Mouse (Mus musculus): ENCODE results near the gene Hist1h2ac. TPM values are rescaled to one million over a fixed set of nuclear protein-coding genes. Genes with fewer than 3 reads are reported as not detected.
"Not testable (repeated sequence)": the region's sequence is repeated elsewhere in the genome, so short reads cannot be mapped to it uniquely, and the experiment has no call there.

Hist1h2ac gene
- polyA plus RNA-seq (2015; fragmentation: Nextera tagmentation; extraction: Ambion mirVana): 1.7 TPM in 2 replicates

DNA sequence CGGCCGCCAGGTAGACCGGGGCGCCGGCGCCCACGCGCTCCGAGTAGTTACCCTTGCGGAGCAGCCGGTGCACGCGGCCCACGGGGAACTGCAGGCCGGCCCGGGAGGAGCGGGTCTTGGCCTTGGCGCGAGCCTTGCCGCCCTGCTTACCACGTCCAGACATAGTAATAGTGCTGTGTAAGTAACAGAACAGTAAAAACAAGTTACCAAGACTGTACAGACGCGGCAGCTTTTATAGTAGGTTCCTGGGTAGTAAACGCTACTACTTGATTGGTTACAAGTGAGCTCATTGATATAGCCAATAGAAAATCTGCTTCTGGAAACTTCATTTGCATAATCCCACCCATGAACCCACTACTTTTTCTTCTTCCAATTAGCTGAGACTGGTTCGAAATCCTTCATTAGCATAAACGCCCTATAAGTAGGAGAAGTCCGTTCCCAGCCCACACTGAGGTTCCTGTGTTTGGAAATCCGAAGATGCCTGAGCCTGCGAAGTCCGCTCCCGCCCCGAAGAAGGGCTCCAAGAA lies at the start of gene Hist1h2ac, which contains the start of gene Hist1h2bc:
Gene Hist1h2ac (minus strand): TSS at position 194 of the 527 bp plus-strand sequence.
Gene Hist1h2bc (plus strand): TSS at position 445 of the 527 bp plus-strand sequence.
- WGBS: 0% methylated on average over 30 of the region's 32 CpGs

DNA sequence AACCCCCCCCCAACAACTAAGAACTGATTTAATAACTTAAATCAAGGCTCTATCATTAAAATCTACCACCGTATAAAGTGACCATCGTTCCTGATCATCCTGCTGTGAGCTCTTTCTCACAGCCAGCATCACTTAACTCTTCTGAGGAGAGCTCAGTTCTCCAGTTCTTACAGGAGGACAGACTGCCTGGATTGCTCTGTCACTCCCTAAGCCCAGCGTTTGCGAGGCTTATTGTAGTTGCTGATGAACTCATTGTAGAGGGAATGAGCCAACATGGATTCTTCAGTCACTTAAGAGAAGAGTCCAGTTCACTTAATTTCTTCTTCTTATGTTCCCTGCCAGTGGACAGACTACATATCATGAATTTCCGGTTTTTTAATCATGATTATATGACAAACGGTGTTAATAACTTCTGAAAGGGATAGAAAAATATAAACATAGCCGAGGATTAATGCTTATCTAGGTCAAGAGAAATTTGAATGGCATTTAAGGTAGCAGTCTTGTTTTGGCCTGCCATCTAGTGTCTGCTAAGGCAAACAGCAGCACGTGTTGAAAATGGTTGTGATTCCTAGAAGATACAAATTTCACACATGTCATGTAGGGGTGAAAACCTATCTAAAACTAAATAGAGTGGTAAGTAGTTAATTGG lies 48.5 kb upstream of the Hist1h2ac start:
- Histone ChIP-seq H3K36me3 (ENCODE audit: control insufficient read depth, insufficient read depth, low read length) (no peaks in the 10 kb centered on the region), H3K27ac (ENCODE audit: low read length) (no peak overlapping the region), H3K4me3 (replicated peaks; ENCODE audit: low read length) (no peak overlapping the region), H3K27me3 (ENCODE audit: control insufficient read depth, insufficient read depth, low read length) (no peaks in the 10 kb centered on the region), H3K9ac (ENCODE audit: low read length) (no peak overlapping the region), H3K4me2 (ENCODE audit: low read depth, low read length) (no peak overlapping the region), H3K4me1 (ENCODE audit: control insufficient read depth, insufficient read depth, low read length) (no peaks in the 10 kb centered on the region), H3K9me3 (replicated peaks; ENCODE audit: control insufficient read depth, low read length) (no peaks in the 10 kb centered on the region)
- no peak for ATAC-seq (ENCODE audit: insufficient read depth, low FRiP score)
- 22% methylated on average over 8 of the region's 8 CpGs for WGBS

More for the DNA sequence above, at the start of gene Hist1h2ac, which contains the start of gene Hist1h2bc:
- no peaks in the 10 kb centered on the region for H3K9me3 ChIP-seq (replicated peaks; ENCODE audit: control insufficient read depth, low read length)
- H3K36me3 ChIP-seq (ENCODE audit: control insufficient read depth, insufficient read depth, low read length): no peaks in the 10 kb centered on the region
- no peaks in the 10 kb centered on the region for H3K27me3 ChIP-seq (ENCODE audit: control insufficient read depth, insufficient read depth, low read length)
- H3K4me3 ChIP-seq (replicated peaks; ENCODE audit: low read length): peak within 1 kb of the TSS; percentile 57
- peak within 1 kb of the TSS; percentile 99 for H3K27ac ChIP-seq (ENCODE audit: low read length)
- H3K4me2 ChIP-seq (ENCODE audit: low read depth, low read length): peak within 1 kb of the TSS; percentile 65
- ATAC-seq (ENCODE audit: insufficient read depth, low FRiP score): peak; percentile 98
- peak within 1 kb of the TSS; percentile 75 for H3K9ac ChIP-seq (ENCODE audit: low read length)
- peaks cover 8% of the 10 kb centered on the region for H3K4me1 ChIP-seq (ENCODE audit: control insufficient read depth, insufficient read depth, low read length)

- peak; percentile 66; the same call in 1 of the 2 replicates for ATAC-seq (ENCODE audit: insufficient read depth, low FRiP score)
Observed at GRCm38 (mm10) chr13:23730479-23730878, 46.7 kb upstream of the Hist1h2ac start.

DNA sequence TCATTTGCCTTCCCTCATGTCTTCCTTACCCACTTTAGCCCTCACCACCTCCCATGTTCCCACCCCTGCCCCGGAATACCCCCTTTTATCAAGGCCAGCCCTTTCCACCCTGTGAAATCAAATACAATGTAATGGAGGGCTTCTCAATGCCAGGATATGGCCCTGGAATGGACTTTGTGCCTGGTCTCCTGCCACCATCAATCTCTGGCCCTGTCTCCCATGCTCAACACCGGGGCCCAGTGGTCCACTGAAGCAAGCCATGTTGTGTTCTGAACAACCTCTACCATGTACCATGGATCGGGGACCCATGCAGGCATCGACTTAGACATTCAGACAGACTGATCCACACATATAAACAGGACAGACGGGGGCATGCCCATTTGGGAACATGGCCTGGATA lies 46.0 kb upstream of the Hist1h2ac start:
- Histone ChIP-seq H3K27me3 (ENCODE audit: control insufficient read depth, insufficient read depth, low read length) (no peaks in the 10 kb centered on the region), H3K9me3 (replicated peaks; ENCODE audit: control insufficient read depth, low read length) (no peaks in the 10 kb centered on the region), H3K4me1 (ENCODE audit: control insufficient read depth, insufficient read depth, low read length) (no peaks in the 10 kb centered on the region), H3K4me2 (ENCODE audit: low read depth, low read length) (no peak overlapping the region), H3K9ac (ENCODE audit: low read length) (no peak overlapping the region), H3K36me3 (ENCODE audit: control insufficient read depth, insufficient read depth, low read length) (no peaks in the 10 kb centered on the region), H3K4me3 (replicated peaks; ENCODE audit: low read length) (no peak overlapping the region), H3K27ac (ENCODE audit: low read length) (no peak overlapping the region)
- WGBS: 88% methylated on average over 5 of the region's 5 CpGs
- no peak for ATAC-seq (ENCODE audit: insufficient read depth, low FRiP score)

More at GRCm38 (mm10) chr13:23730479-23730878, 46.7 kb upstream of the Hist1h2ac start:
- Histone ChIP-seq H3K4me3 (replicated peaks; ENCODE audit: low read length) (no peak overlapping the region), H3K4me2 (ENCODE audit: low read depth, low read length) (no peak overlapping the region), H3K27ac (ENCODE audit: low read length) (no peak overlapping the region), H3K9ac (ENCODE audit: low read length) (no peak overlapping the region), H3K36me3 (ENCODE audit: control insufficient read depth, insufficient read depth, low read length) (no peaks in the 10 kb centered on the region), H3K4me1 (ENCODE audit: control insufficient read depth, insufficient read depth, low read length) (no peaks in the 10 kb centered on the region), H3K9me3 (replicated peaks; ENCODE audit: control insufficient read depth, low read length) (no peaks in the 10 kb centered on the region), H3K27me3 (ENCODE audit: control insufficient read depth, insufficient read depth, low read length) (no peaks in the 10 kb centered on the region)
- 22% methylated on average over 8 of the region's 8 CpGs for WGBS

DNA sequence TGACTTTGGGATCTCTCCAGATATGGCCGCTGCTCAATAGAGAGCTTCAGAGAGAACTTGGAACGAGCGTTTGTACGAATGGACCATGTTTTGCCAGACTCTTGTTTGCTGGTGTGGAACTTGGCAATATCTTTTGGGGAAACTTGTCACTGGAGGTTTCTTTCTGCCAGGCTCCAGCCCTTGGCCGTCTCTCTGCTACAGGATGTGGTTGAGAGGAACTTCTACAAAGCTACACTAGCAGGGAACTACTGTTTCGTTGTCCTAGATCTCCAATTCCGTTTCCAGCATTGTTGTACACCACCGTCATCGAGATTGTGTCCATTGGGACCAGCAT lies 45.4 kb upstream of the Hist1h2ac start:
- Histone ChIP-seq H3K4me1 (ENCODE audit: control insufficient read depth, insufficient read depth, low read length) (no peaks in the 10 kb centered on the region), H3K4me2 (ENCODE audit: low read depth, low read length) (no peak overlapping the region), H3K9ac (ENCODE audit: low read length) (no peak overlapping the region), H3K27me3 (ENCODE audit: control insufficient read depth, insufficient read depth, low read length) (no peaks in the 10 kb centered on the region), H3K36me3 (ENCODE audit: control insufficient read depth, insufficient read depth, low read length) (no peaks in the 10 kb centered on the region), H3K9me3 (replicated peaks; ENCODE audit: control insufficient read depth, low read length) (no peaks in the 10 kb centered on the region), H3K4me3 (replicated peaks; ENCODE audit: low read length) (no peak overlapping the region), H3K27ac (ENCODE audit: low read length) (no peak overlapping the region)
- no peak for ATAC-seq (ENCODE audit: insufficient read depth, low FRiP score)
- 87% methylated on average over 9 of the region's 9 CpGs for WGBS

GRCm38 (mm10) chr13:23728472-23729191 lies 44.9 kb upstream of the Hist1h2ac start:
- H3K4me2 ChIP-seq (ENCODE audit: low read depth, low read length): no peak overlapping the region
- no peaks in the 10 kb centered on the region for H3K27me3 ChIP-seq (ENCODE audit: control insufficient read depth, insufficient read depth, low read length)
- H3K36me3 ChIP-seq (ENCODE audit: control insufficient read depth, insufficient read depth, low read length): no peaks in the 10 kb centered on the region
- H3K9ac ChIP-seq (ENCODE audit: low read length): no peak overlapping the region
- H3K27ac ChIP-seq (ENCODE audit: low read length): no peak overlapping the region
- no peaks in the 10 kb centered on the region for H3K4me1 ChIP-seq (ENCODE audit: control insufficient read depth, insufficient read depth, low read length)
- WGBS: 84% methylated on average over 18 of the region's 18 CpGs
- no peaks in the 10 kb centered on the region for H3K9me3 ChIP-seq (replicated peaks; ENCODE audit: control insufficient read depth, low read length)
- no peak overlapping the region for H3K4me3 ChIP-seq (replicated peaks; ENCODE audit: low read length)
- ATAC-seq (ENCODE audit: insufficient read depth, low FRiP score): no peak

DNA sequence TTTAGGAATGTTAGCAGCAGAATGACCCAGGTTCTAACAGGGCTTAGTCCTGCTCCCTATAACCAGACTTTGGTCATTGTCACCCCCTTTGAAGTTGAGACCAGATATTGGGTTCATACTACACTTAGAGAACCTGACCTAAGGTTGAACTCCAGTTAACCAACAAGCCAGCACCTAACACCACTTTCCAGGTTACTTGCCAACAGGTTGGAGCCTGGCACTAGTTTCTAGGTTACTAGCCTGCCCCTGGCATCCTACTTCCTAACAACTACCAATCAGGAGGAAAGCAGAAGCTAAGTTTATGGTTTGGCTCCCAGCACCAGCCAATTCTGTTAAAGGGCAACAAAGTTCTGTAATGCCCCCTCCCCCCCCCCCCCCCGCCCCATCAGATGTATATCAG lies 41.5 kb upstream of the Hist1h2ac start:
- ATAC-seq (ENCODE audit: insufficient read depth, low FRiP score): no peak
- H3K27ac ChIP-seq (ENCODE audit: low read length): no peak overlapping the region
- H3K36me3 ChIP-seq (ENCODE audit: control insufficient read depth, insufficient read depth, low read length): no peaks in the 10 kb centered on the region
- H3K9ac ChIP-seq (ENCODE audit: low read length): no peak overlapping the region
- WGBS: 80% methylated on average over 1 of the region's 1 CpGs
- no peaks in the 10 kb centered on the region for H3K9me3 ChIP-seq (replicated peaks; ENCODE audit: control insufficient read depth, low read length)
- no peak overlapping the region for H3K4me3 ChIP-seq (replicated peaks; ENCODE audit: low read length)
- H3K4me1 ChIP-seq (ENCODE audit: control insufficient read depth, insufficient read depth, low read length): no peaks in the 10 kb centered on the region
- H3K4me2 ChIP-seq (ENCODE audit: low read depth, low read length): no peak overlapping the region
- H3K27me3 ChIP-seq (ENCODE audit: control insufficient read depth, insufficient read depth, low read length): no peaks in the 10 kb centered on the region

- WGBS: 61% methylated on average over 4 of the region's 4 CpGs
- ATAC-seq (ENCODE audit: insufficient read depth, low FRiP score): peak; percentile 29; the same call in 1 of the 2 replicates
- no peaks in the 10 kb centered on the region for H3K9me3 ChIP-seq (replicated peaks; ENCODE audit: control insufficient read depth, low read length)
Observed at GRCm38 (mm10) chr13:23724239-23724638, 40.5 kb upstream of the Hist1h2ac start.

GRCm38 (mm10) chr13:23717593-23718245 lies 34.0 kb upstream of the Hist1h2ac start:
- not testable (repeated sequence) for H3K4me2 ChIP-seq (ENCODE audit: low read depth, low read length); H3K9me3 ChIP-seq (replicated peaks; ENCODE audit: control insufficient read depth, low read length); H3K4me3 ChIP-seq (replicated peaks; ENCODE audit: low read length); ATAC-seq (ENCODE audit: insufficient read depth, low FRiP score); H3K27ac ChIP-seq (ENCODE audit: low read length); H3K36me3 ChIP-seq (ENCODE audit: control insufficient read depth, insufficient read depth, low read length); H3K27me3 ChIP-seq (ENCODE audit: control insufficient read depth, insufficient read depth, low read length); H3K4me1 ChIP-seq (ENCODE audit: control insufficient read depth, insufficient read depth, low read length); H3K9ac ChIP-seq (ENCODE audit: low read length)
- 8% methylated on average over 2 of the region's 2 CpGs for WGBS

More at GRCm38 (mm10) chr13:23724239-23724638, 40.5 kb upstream of the Hist1h2ac start:
- no peak overlapping the region for H3K4me3 ChIP-seq (replicated peaks; ENCODE audit: low read length)
- no peaks in the 10 kb centered on the region for H3K36me3 ChIP-seq (ENCODE audit: control insufficient read depth, insufficient read depth, low read length)
- no peaks in the 10 kb centered on the region for H3K27me3 ChIP-seq (ENCODE audit: control insufficient read depth, insufficient read depth, low read length)
- H3K4me2 ChIP-seq (ENCODE audit: low read depth, low read length): no peak overlapping the region
- no peaks in the 10 kb centered on the region for H3K4me1 ChIP-seq (ENCODE audit: control insufficient read depth, insufficient read depth, low read length)
- no peak overlapping the region for H3K9ac ChIP-seq (ENCODE audit: low read length)
- H3K27ac ChIP-seq (ENCODE audit: low read length): no peak overlapping the region

Data from stomach, embryonic 16.5 days (tissue).